Mouse (Mus musculus): ENCODE results near the gene Lman1l. TPM values are rescaled to one million over a fixed set of nuclear protein-coding genes. Genes with fewer than 3 reads are reported as not detected.

Gene Lman1l
- total RNA-seq, 2 experiments from 2014 or later, result not detected

DNA sequence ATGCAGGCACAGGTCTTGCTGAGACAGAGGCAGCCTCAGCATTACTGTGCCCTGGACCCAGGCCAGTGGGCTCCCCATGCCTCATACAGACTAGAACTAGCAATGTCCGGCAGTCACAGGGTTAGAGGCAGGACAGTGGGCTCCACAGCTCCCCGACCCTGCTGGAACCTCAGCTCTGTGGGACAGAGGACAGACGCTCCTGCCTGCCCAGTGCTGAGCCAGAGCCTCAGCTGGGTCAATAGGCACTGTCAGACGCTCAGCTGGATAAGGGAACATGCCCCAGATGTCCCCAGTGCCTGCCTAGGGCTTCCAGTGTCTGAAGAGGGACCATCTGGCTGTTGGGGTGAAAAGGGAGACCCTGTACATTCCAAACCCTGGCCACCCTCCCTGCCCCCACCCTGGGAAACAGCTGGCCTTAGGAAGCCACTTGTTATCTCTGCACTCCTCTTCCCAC, 22.6 kb downstream of the Lman1l start:
- no peak for DNase-seq (ENCODE audit: low spot score in 2 of 2)
- intact Hi-C loops (cut with DNase I), result no loop called here

DNA sequence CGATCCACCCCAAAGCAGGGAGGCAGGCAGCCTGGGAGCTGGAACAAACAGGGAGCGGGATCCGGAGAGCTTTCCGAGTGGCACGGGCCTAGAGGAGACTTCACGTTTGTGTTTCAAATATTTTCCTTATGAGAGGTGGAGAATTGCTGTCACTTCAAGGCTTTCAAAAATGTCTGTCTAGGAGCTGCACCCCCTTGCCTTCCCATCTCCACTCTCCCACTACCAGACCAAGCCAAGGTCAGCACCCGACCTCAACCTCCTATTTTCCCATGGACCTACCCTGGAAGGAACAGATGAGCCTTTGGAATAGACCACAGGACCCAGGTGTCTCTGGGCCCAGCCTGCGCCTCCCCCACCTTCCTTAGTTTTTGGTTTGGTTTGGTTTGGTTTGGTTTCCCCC, 23.3 kb downstream of the Lman1l start:
- intact Hi-C loops (cut with DNase I), result no loop called here
- DNase-seq (ENCODE audit: low spot score in 2 of 2), result no peak

DNA sequence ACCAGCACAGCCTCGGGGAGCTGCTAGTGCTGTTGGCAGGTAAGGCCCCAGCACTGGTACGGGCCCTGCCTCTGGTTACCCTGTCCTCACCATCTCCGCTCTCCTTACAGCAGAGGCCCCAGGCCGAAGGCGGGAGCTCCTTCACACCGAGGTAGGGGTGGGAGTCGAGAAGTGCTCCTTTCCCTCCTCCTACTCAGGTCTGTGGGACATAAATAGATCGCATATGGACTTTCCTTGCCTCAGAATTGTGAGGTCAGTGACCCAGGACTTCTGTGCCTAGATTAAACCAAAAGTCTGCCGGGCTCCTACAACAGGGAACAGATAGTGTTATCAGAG, 26.4 kb downstream of the Lman1l start:
- intact Hi-C loops (cut with DNase I), result no loop called here
- DNase-seq (ENCODE audit: low spot score in 2 of 2), result no peak

DNA sequence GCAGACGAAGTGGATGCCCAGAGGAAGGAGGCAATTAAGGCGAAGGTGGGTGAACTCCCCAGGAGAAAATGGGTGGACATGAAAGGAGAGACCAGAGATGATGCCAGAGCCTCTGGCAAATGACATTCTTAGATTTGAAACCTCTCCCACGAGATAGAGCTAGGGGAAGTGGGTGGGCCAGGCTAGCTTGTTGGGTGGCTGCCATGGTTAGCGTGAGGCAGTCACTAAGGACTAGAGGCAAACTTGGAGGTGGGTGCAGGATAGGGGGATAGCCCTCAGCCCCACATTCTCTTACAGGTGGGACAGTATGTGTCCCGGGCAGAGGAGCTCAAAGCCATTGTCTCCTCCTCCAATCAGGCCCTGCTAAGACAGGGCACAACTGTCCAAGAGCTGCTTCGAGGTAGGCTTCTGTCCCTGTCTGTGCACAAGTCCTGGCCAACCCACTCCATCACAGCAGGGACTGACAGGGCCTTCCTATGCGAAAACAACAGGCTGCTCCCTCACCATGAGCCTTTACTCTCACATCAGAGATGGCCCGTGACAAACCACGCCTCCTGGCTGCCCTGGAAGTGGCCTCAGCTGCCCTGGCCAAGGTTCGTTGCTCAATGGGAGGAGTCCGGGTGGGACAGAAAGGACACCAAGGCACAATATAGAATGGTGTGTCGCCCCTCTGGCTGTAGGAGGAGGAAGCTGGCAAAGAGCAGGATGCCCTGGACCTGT, 27.0 kb downstream of the Lman1l start:
- intact Hi-C loops (cut with DNase I), result no loop called here
- DNase-seq (ENCODE audit: low spot score in 2 of 2), result no peak

DNA sequence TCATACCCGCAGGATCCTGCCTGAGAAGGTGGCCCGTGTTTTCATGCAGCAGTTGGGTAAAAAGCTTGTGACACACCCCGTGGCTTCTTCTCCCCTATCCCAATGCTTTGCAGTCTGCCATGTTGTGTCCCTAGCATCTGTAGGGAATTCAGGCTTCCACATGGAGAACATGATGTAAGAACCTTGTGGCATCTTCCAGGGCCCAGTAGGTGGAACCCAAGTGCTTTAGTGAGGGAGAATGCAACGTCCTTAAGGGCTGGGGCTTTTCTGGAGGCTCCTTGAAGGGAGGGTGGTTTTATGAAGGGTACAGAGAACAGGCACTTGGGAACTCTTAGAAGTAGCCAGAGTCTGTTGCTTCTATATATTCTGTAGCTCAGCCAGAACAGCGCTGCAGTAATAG, 29.8 kb downstream of the Lman1l start:
- intact Hi-C loops (cut with DNase I), result no loop called here
- peak; percentile 40 to 74 for DNase-seq (ENCODE audit: low spot score in 2 of 2)

DNA sequence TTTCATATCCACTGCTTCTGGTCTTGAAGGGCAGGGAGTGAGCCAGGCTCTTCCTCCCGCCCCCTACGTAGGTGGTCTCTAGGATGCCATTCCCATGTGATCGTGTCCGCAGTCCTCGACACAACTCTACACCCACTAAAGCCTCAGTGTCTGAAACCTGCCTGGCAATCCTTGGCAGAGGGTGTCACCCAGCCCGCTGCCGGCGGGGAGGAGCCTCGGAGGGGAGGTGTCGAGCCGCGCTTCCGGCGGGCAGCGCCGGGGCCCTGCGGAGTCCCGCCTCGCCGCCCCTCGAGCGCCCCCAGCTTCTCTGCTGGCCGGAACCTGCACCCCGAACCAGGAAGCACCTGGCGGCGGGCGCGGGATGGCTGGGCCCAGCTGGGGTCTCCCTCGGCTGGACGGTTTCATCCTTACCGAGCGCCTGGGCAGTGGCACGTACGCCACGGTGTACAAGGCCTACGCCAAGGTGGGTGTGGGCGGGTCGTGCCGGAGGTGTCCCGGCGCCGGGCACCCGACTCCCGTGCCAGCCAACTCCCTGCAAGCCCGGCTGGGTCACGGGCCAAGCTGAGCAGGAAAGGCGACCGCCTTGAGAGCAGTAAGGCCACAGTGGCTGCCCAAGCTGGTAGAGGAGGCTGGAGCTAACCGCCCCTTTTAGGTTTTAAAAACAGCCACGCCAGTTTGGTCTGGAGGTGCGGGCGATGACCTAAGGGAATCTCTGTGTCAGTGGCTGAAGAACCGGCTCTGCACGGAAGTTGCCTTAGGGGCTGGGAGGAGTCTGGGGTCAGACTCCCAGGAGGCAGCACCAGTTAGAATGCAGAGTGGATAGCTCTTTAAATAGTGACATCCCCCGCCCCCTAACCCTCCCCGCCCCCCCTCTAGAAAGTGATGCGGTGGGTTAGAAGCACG, 31.1 kb downstream of the Lman1l start, which contains the start of gene Ulk3:
Gene Ulk3, plus strand, starts transcription at position 229 of the 903 bp plus-strand sequence.
- DNase-seq (ENCODE audit: low spot score in 2 of 2), result peak in 1 of 2 experiments; percentile 75
- intact Hi-C loops (cut with DNase I), result loop anchor here (5.0 kb wide), 2 partner anchors 37 to 158 kb away; partner anchors contain the start of gene Mpi

DNA sequence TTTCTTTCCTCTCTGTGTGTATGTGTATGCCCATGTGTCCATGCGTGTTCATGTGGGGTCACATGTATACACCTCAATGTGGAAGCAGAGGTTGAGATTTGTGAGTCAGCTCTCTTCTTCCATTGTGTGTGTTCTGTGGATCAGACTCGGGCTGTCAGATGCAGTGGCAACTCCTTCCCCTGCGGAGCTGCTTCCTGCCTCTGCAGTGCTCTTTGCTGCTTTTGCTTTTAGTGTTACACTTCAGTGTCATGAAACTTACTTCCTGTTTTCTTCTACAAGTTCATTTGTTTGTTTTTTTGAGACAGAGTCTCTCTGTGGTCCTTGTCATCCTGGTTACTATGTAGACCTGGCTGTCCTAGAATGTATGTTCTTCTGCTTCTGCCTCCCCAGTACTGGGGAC, 35.6 kb downstream of the Lman1l start:
- no peak for DNase-seq (ENCODE audit: low spot score in 2 of 2)
- intact Hi-C loops (cut with DNase I), result loop anchor here (5.0 kb wide), 2 partner anchors 33 to 162 kb away; partner anchors contain the start of gene Mpi

DNA sequence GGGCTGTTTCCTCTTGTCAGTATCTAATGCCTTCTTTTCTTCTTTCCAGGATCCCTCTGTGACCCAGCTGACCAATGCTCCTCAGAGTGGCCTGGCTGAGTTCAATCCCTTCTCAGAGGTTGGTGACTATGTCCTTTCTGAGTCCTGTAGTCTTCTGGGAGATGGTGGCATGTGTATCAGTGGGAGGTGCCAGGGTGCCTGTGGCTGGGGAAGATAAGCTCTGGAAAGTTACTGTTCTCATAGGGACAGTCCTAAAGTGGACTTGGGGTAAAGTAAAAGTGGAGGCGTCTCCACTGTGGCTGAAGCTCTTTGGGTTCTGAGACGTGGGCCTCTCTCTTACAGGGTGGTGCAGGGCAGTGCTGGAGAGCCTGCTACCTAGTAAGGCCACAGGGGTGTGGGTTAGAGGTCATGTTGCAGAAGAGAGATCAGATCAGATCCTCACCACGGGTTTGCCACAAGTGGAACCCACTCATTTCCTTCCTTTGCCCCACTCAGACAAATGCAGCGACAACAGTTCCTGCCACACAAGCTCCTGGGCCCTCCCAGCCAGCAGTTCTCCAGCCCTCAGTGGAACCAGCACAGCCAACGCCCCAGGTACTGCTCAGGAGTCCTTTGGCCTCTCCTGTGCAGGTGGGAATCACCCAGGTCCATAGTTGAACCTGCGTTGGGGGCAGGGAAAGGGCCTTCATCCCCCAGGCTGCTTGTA, 43.3 kb downstream of the Lman1l start:
- intact Hi-C loops (cut with DNase I), result no loop called here
- DNase-seq (ENCODE audit: low spot score in 2 of 2), result no peak

DNA sequence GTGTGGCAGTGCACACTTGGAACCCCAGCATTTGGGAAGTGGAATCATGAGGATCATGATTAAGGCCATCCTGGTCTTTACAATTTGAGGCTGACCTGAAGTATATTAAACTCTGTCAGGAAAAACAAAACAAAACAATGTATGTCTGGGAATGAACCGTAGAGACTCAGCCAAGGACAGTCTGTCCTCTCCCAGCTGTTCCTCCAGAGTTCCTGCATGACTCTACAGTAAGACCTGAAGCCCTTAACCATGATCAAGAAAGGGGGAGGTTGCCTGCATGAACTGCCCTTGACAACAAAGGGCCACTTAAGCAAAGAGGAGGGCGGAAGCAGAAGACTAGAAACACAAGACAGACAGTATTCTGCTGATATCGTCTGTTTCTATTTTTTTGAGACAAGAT, 45.0 kb downstream of the Lman1l start:
- no peak for DNase-seq (ENCODE audit: low spot score in 2 of 2)
- intact Hi-C loops (cut with DNase I), result no loop called here

DNA sequence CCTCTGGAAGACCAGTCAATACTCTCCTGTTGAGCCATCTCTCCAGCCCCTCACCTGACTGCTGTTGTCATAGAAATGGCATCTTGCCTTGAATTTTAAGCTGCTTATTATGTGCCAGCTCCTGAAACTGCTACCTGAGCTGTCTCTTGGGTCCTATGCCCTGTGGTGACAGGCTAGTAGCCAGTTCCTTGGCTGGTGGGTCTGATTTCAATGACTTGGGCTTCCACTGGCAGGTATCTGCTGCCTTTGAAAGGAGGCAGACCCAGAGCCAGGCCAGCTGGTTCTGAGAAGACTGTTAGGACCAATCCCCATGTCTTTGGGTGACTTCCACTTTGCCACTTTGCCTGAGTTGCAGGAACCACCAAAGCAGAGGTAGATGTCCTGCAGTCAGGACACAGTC, 46.2 kb downstream of the Lman1l start:
- intact Hi-C loops (cut with DNase I), result no loop called here

DNA sequence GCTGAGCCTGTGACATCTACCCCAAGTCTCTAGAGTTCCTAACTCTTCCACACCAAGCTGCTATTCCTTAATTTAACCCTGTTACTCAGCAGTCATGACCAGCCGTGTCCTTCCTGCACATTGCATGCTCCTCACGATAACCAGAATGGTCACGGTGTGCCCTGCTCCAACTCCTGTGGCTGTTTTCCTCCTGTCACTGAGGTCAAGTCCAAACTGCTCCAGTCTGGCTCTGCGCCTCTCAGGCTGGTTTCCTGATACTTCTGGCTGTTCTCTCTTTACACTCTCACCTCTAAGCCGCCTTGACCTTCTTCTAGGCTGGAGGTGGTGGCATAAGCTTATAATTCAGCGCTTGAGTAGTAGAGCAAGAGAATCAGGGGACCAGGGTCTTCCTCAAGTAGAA, 52.1 kb downstream of the Lman1l start:
- no peak for DNase-seq (ENCODE audit: low spot score in 2 of 2)
- intact Hi-C loops (cut with DNase I), result no loop called here

More for the DNA sequence above, 46.2 kb downstream of the Lman1l start:
- DNase-seq (ENCODE audit: low spot score in 2 of 2), result no peak

DNA sequence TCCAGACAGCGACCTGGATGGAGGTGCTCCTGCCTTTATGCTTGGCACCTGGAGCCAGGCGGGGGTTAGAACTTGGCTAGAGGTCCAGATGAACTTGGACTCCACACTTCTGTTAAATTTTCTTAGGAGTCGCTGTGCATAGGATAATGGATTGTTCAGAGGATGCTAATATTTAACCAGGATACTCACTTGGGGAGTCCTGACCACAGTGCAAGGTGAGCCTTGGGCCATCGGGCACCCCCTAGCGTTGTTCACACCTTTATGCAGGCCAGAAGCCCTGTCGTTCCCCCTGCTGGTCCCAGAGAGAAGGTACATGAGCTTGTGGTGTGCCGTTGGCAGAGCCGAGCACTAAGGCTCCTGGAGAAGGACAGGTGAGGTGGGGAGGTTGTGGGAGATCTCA, 53.7 kb downstream of the Lman1l start:
- DNase-seq (ENCODE audit: low spot score in 2 of 2), result no peak
- intact Hi-C loops (cut with DNase I), result no loop called here

DNA sequence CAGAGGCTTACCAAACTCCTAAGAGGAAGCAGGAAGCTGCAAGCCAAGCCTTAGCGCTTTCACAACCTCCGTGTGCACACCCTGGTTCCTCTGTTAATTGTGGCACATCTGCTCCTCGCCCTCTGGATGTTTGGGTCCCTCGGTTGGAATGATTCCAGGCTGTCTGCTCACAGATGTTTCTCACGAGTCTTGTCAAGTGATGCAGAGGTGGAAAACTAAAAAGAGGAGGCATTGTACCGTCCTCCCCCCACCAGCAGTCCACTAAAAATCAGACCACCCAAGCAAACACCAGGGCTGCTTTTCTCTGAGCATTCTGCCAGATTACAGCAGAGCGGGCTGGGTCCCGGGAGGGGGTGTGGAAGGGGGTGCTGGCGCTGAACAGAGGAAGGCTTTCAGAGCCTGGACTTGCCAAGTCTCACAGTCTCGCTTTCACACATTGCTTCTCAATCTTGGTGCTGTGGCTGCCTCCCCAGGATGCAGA, 54.8 kb downstream of the Lman1l start:
- DNase-seq (ENCODE audit: low spot score in 2 of 2), result peak; percentile 67 to 81
- intact Hi-C loops (cut with DNase I), result no loop called here

DNA sequence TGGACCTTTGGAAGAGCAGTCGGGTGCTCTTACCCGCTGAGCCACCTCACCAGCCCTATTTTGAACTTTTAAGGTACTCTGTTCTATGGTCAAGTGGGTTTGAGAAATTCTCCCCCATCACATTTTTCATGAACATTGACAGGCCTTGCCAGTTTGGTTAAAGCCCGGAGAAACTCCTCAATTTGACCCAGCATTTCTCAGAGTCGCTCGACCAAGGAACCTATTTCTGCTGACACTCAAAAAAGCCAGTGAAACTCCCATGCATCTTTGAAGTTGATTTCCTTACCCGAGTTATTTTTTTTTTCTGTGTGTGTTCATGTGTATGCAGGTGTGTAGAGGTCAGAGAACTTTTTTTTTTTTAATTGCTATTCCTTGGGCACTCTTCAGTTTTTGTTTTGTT, 56.0 kb downstream of the Lman1l start:
- no peak for DNase-seq (ENCODE audit: low spot score in 2 of 2)
- intact Hi-C loops (cut with DNase I), result no loop called here

DNA sequence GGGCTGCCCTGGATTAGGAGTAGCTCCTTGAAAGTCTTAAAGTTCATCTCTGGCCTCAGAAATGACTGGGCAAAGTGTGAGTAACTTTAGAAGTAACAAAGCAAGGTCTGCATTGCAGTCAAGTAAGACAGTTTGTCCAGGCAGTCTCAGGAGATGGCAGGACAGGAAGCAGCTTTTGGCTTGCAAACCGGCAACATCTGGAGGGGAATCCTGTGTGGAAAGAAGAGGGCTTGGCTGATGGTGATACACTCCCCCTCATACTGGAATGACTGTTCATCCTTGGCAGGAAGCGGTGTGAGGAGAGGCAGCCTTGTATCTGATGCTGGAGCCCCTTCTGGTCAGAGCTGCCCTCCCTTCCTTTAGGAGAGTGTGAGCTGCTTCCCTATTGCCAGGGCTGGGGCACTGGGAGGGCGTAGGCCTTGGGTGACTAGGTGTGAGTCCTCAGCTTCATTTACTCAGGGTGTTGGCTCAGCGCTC, 57.6 kb downstream of the Lman1l start:
- DNase-seq (ENCODE audit: low spot score in 2 of 2), result no peak
- intact Hi-C loops (cut with DNase I), result no loop called here

DNA sequence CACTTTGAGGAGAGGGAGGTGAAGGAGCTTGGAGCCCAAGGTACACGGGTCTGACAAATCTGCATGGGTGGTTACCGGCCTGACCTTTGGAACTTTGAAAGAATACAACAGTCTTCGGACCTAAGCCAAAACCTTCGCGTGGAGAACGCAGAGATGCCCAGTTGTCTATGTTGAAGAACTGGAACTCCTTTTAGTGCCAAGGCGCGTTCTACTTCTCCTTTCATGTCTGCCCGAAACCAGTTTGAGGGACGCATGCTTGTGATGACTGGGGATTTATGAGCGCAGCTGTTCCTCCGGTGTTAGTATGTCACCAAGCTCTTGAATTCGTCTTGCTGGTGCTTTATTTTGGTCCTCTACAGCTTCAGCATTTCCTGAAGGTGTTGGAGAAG, 58.9 kb downstream of the Lman1l start:
- intact Hi-C loops (cut with DNase I), result no loop called here
- no peak for DNase-seq (ENCODE audit: low spot score in 2 of 2)

DNA sequence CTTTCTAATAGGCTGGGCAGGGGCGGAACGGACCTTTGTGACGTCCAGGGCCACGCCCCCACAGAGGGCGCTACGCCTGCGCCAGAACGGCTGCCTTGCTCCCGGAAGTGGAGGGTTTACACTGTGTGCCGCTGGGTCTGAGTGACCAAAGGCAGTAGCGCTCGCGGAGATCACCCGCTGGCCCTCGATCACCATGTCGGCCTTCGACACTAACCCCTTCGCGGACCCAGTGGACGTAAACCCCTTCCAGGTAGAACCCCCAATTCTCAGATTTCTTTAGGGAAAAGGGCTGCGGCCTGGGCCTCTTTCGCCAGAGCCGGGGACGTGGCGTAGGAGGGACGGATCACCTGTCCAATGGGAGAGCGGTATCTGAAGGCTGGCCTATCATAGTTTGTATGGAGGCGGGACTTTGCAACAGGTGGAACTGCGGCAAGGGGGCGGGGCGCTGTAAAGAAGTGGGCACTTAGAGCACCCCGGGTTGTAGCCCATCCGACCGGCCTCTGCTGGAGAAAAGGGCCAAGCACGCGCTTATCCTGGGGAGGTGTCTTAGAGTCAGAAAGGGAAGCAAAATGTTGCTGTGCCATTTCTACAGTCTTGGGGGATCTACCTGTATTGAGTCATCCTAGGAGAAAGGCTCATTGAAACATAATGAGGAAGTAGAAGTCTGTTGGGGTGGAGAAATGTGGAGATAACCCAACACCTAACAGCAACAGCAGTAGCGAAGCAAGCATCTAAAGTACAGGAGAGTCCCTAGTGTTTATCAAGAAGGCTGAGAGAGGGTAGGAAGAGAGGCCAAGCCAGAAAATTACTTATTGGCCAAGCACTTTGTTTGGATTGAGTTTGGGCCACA, 59.5 kb downstream of the Lman1l start, which contains the start of gene Scamp2:
Gene Scamp2, plus strand, starts transcription at position 83 of the 850 bp plus-strand sequence.
- peak; percentile 93 to 94 for DNase-seq (ENCODE audit: low spot score in 2 of 2)
- intact Hi-C loops (cut with DNase I), result no loop called here

DNA sequence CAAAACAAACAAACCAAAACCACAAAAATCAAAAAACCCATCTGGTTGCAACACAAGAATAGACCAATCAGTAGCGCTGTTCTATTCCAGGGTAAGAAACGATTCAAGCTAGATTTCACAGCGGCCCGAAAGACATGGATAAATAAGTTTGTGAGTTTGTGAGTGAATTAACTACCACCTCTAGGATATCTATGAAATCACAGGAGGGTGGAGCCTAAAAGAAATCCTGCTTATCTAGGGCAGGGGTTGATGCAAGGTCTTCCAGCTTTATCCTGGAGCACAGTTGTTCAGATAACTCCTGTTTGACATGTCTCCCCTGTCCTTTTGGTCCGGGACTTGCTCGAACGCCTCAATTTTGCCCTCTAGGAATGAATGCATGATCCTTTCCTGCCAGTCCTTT, 60.3 kb downstream of the Lman1l start:
- DNase-seq (ENCODE audit: low spot score in 2 of 2), result no peak
- intact Hi-C loops (cut with DNase I), result no loop called here

DNA sequence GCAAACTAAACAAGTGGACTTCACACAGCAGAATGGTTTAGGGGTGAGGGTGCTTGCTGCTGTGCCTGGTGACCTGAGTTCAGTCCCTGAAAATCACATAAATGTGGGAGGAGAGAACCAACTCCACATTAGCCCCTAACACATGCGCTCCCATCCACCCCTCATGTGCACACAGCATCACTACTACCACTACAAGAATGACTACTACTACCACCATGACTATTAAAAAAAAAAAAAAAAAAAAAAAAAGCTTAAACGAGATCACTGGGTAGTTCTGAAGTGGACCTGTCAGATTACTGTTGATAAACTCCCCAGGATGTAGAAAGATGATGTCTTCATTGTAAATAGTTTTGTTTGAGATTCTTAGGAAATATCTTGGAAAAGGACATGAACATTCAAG, 61.0 kb downstream of the Lman1l start:
- intact Hi-C loops (cut with DNase I), result no loop called here
- DNase-seq (ENCODE audit: low spot score in 2 of 2), result no peak

All from left cerebral cortex, postnatal 14 days (tissue).